Mouse (Mus musculus) heart, adult 2 months (tissue): ENCODE measurements around the gene Ghitm. TPM values are rescaled to one million over a fixed set of nuclear protein-coding genes. Genes with fewer than 3 reads are reported as not detected.

Experiments used
- DNase-seq, 2 experiments: peaks; one replicate each; pipeline ENCODE4 v3.0.0; 2021
- H3K27ac ChIP-seq: fragments of 200-600 bp; 2 replicates; pipeline ENCODE4 v1.8.1; 2022
- H3K27me3 ChIP-seq: fragments of 200-500 bp; 2 replicates; pipeline ENCODE4 v1.6.1; 2012; ENCODE audit warnings: mild to moderate bottlenecking, low read length, inconsistent platforms, mixed read lengths; ENCODE audit not compliant: control insufficient read depth, insufficient read depth
- H3K36me3 ChIP-seq: fragments of 200-500 bp; 2 replicates; pipeline ENCODE4 v1.6.1; 2012; ENCODE audit warnings: low read length, inconsistent platforms; ENCODE audit not compliant: control insufficient read depth, insufficient read depth
- H3K4me1 ChIP-seq: fragments of 200-500 bp; 2 replicates; pipeline ENCODE4 v1.6.1; 2011; ENCODE audit warnings: low read length; ENCODE audit not compliant: control insufficient read depth, insufficient read depth
- H3K4me3 ChIP-seq: fragments of 200-600 bp; 2 replicates; pipeline ENCODE4 v1.8.1; 2022
- H3K79me2 ChIP-seq: fragments of 200-500 bp; replicated peaks from 2 replicates; pipeline ENCODE4 v1.6.1; 2012; ENCODE audit warnings: mild to moderate bottlenecking, inconsistent platforms, low read length, moderate library complexity, mixed read lengths; ENCODE audit not compliant: control insufficient read depth, insufficient read depth
- H3K9ac ChIP-seq: fragments of 200-500 bp; 2 replicates; pipeline ENCODE4 v1.6.1; 2012; ENCODE audit warnings: low read depth, mild to moderate bottlenecking, control low read depth, inconsistent platforms, low read length, mixed read lengths
- CTCF ChIP-seq: fragments of 200-600 bp; IDR thresholded peaks from 2 replicates; pipeline ENCODE4 v1.8.1; 2022; ENCODE audit warnings: antibody characterized with exemption, mild to moderate bottlenecking, moderate library complexity
- EP300 ChIP-seq: fragments of 200-500 bp; IDR thresholded peaks from 2 replicates; pipeline ENCODE4 v1.6.1; 2011; ENCODE audit warnings: low read depth, low read length, control low read depth; ENCODE audit not compliant: insufficient read depth
- POLR2A ChIP-seq: fragments of 200-500 bp; IDR thresholded peaks from 2 replicates; pipeline ENCODE4 v1.6.1; 2011; ENCODE audit warnings: mild to moderate bottlenecking, low read depth, low read length, control low read depth; ENCODE audit not compliant: insufficient read depth
- WGBS: fragments of 180-500 bp; shearing (Covaris S2); methylation state at CpG from one replicate; pipeline ENCODE4 v1.1.7; 2018; 5-methylcytosine and 5-hydroxymethylcytosine counted together
- intact Hi-C: fragments of 180-260 bp; cut with DNase I; formaldehyde crosslinking; loops from one replicate; pipeline ENCODE4 v1.15.1; 2025
- long read RNA-seq: library from polyadenylated mRNA; stranded (forward); transcript quantifications from one replicate; pipeline ENCODE4 v2.0.0, GENCODE M21; 2021
- polyA plus RNA-seq: library from polyadenylated mRNA; depleted of rRNA; stranded (reverse); fragments of >200 nt; gene quantifications from 2 replicates; pipeline ENCODE4 v1.2.3, GENCODE M21; 2012; rRNA removed
- total RNA-seq, 2 experiments: library from RNA; stranded (reverse); gene quantifications; 2 replicates each; pipeline ENCODE4 v1.2.3; 2021

Ghitm gene
- total RNA-seq = 100 to 1,000 TPM; 604 to 677 TPM
- 328 and 496 TPM in 2 replicates for polyA plus RNA-seq
- long read RNA-seq, transcript Ghitm-201 (9 exons, 2,573 nt) = minor isoform, 53 of 943 reads
- long read RNA-seq, transcript Ghitm-202 (9 exons, 3,188 nt) = major isoform, 758 of 943 reads
- long read RNA-seq, partial matches to known transcripts = 80 of 943 reads
- long read RNA-seq, other reads (novel, unspliced or antisense) = 52 of 943 reads

DNA sequence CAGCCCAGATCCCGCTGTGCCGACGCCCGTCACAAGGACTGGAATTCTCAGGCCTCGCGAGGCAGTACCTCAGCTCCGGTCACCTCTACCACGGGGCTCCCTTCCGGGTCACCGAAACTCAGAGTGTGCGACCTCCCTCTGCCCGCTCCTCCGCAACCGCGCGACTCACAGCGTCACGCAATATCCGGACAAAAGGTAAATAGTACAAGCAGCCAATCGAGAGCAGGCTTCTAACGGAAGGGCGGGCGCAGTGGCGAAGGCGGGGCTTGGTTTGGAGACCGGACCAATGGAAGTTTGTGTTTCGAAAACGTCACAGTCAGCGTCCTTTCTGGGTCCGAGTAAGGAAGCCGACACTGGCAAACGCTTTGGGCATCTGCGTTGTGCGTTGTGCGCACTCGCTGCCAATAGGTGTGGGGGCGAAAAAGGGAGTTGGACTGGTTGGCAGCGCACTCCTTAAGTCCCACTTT is at the start of gene Ghitm:
Gene Ghitm, minus strand, starts transcription at position 146 of the 467 bp plus-strand sequence.
- WGBS = under 1% methylated on average over 38 of the region's 38 CpGs
- TF ChIP-seq POLR2A (peak; percentile 90), EP300 (0 out of 2 replicates have a peak, but pooled peaks have one; percentile 51), CTCF (no peak)
- peak; percentile 96 to 97 for DNase-seq
- H3K36me3 ChIP-seq = peaks cover 20% of the 10 kb centered on the region
- H3K27ac ChIP-seq = peak within 1 kb of the TSS; percentile 87
- H3K9ac ChIP-seq = peak within 1 kb of the TSS; percentile 92
- H3K4me1 ChIP-seq = peaks cover 2% of the 10 kb centered on the region; the same call in 1 of the 2 replicates
- H3K27me3 ChIP-seq = no peaks in the 10 kb centered on the region
- peak within 1 kb of the TSS; percentile 90 for H3K4me3 ChIP-seq
- no peaks in the 10 kb centered on the region for H3K79me2 ChIP-seq
- intact Hi-C loops = loop anchor here (10.0 kb wide), 1 partner anchor 210 kb away; no protein-coding TSS in a partner anchor

DNA sequence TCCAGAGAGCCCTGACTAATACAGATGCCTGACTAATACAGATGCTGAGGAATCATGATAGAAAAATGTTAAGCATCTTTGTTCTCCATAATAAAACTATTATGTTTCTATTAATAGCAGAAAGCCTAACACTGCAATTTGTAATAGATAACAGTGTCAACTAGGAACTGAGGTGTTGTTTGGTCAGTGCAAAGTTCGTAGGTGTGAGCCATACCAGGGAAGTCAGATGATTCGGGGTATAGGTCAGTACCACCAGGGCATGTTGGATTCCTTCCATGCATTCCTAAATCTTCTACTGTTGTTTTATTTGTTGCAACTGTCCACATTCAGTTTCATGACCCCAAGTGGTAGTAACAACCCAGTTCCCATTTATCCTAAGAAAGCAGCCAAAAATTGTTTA is 49.8 kb upstream of the Ghitm start:
- H3K4me1 ChIP-seq = no peaks in the 10 kb centered on the region
- no peaks in the 10 kb centered on the region for H3K79me2 ChIP-seq
- intact Hi-C loops = no loop called here
- H3K36me3 ChIP-seq = no peaks in the 10 kb centered on the region
- H3K9ac ChIP-seq = no peak overlapping the region
- H3K27ac ChIP-seq = no peak overlapping the region
- no peaks in the 10 kb centered on the region for H3K27me3 ChIP-seq
- WGBS = 62% methylated on average over 2 of the region's 2 CpGs
- DNase-seq = no peak
- H3K4me3 ChIP-seq = no peak overlapping the region
- TF ChIP-seq CTCF (no peak), EP300 (no peak), POLR2A (no peak)

- H3K27ac ChIP-seq = no peak overlapping the region
- WGBS = 67% methylated on average over 3 of the region's 3 CpGs
- no peaks in the 10 kb centered on the region for H3K4me1 ChIP-seq
- no peak overlapping the region for H3K9ac ChIP-seq
- TF ChIP-seq POLR2A (no peak), CTCF (peak; percentile 33)
- H3K79me2 ChIP-seq = no peaks in the 10 kb centered on the region
- H3K36me3 ChIP-seq = no peaks in the 10 kb centered on the region
- intact Hi-C loops = no loop called here
- no peaks in the 10 kb centered on the region for H3K27me3 ChIP-seq
- DNase-seq = no peak
- H3K4me3 ChIP-seq = no peak overlapping the region
These were observed 39.4 kb upstream of the Ghitm start for GRCm38 (mm10) chr14:37174484-37174883.

GRCm38 (mm10) chr14:37165266-37165926 is 30.3 kb upstream of the Ghitm start:
- Histone ChIP-seq H3K4me3 (no peak overlapping the region), H3K9ac (no peak overlapping the region), H3K27ac (no peak overlapping the region), H3K4me1 (no peaks in the 10 kb centered on the region; the same call in 1 of the 2 replicates), H3K79me2 (no peaks in the 10 kb centered on the region), H3K36me3 (no peaks in the 10 kb centered on the region), H3K27me3 (no peaks in the 10 kb centered on the region)
- intact Hi-C loops = no loop called here
- DNase-seq = no peak
- 46% methylated on average over 1 of the region's 1 CpGs for WGBS
- TF ChIP-seq POLR2A (no peak), CTCF (peak; percentile 56)

DNA sequence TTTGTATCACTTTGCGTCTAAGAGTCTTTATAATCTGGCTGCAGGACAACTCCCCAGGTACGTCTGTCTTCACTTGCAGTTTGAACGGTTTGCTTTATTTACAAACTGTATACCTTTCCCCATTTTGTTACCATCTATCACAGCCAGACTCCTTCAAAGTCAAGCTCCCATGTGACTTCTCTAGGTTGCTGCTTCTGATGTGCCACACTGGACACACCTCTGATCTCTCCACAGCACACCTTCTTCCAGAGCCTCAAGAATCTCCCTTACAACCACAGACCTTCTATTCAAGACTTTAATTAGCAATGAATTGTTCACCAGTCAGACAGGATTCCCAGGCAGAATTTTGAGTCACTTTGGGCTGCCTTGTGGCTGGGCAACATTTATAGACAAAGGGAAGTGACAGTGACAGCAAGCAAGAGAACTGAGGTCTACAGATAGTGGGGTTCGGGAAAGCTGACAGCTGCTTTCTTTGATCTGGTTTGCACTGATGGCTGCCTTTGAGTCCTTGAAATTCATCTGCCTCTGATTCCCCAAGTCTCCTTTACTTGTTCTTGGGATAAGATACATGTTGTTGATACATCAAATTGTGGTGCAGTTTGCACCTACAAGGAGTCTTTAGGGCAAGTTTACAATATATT is 29.4 kb upstream of the Ghitm start:
- H3K36me3 ChIP-seq = no peaks in the 10 kb centered on the region
- intact Hi-C loops = no loop called here
- no peak overlapping the region for H3K4me3 ChIP-seq
- no peaks in the 10 kb centered on the region; the same call in 1 of the 2 replicates for H3K4me1 ChIP-seq
- no peak overlapping the region for H3K27ac ChIP-seq
- no peaks in the 10 kb centered on the region for H3K79me2 ChIP-seq
- no peak for DNase-seq
- TF ChIP-seq POLR2A (no peak), CTCF (no peak), EP300 (no peak)
- H3K9ac ChIP-seq = no peak overlapping the region
- H3K27me3 ChIP-seq = no peaks in the 10 kb centered on the region
- WGBS = 66% methylated on average over 4 of the region's 4 CpGs
